Mouse (Mus musculus) limb, embryonic 10.5 days (tissue): ENCODE data around the gene Cct3. TPM values are rescaled to one million over a fixed set of nuclear protein-coding genes. Genes with fewer than 3 reads are reported as not detected.

Experiments
- polyA plus RNA-seq: library from polyadenylated mRNA; unstranded; fragments of >200 nt; fragmentation: Nextera tagmentation; extraction: Ambion mirVana; gene quantifications from 2 replicates; pipeline ENCODE4 v1.2.1, GENCODE M21; 2016

Gene Cct3
- polyA plus RNA-seq, 1 experiment from 2014 or later: 834 TPM

Other genes with a start within 250 kb of the Cct3 start
- gene Naxe, start 238.6 kb upstream of the Cct3 start, polyA plus RNA-seq: 132 and 148 TPM in 2 replicates
- gene Ttc24, start 218.8 kb upstream of the Cct3 start, polyA plus RNA-seq: not detected in 2 replicates
- 23.1 and 26.7 TPM in 2 replicates for gene Iqgap3, start 215.1 kb upstream of the Cct3 start, polyA plus RNA-seq
- gene Mef2d, start 154.7 kb upstream of the Cct3 start, polyA plus RNA-seq: 12.3 and 14.0 TPM in 2 replicates
- gene Rhbg, start 42.4 kb upstream of the Cct3 start, polyA plus RNA-seq: 0.18 and 0.34 TPM in 2 replicates
- gene Gm38392, start 9.9 kb upstream of the Cct3 start, polyA plus RNA-seq: 0.26 TPM in 1 of 2 replicates, not detected in the other
- 14.0 and 15.4 TPM in 2 replicates for gene Tsacc, start 117 bp upstream of the Cct3 start, polyA plus RNA-seq
- gene Glmp, start 27.9 kb downstream of the Cct3 start, polyA plus RNA-seq: 138 and 142 TPM in 2 replicates
- 2.9 and 3.3 TPM in 2 replicates for gene Tmem79, start 39.0 kb downstream of the Cct3 start, polyA plus RNA-seq
- 94.1 and 94.8 TPM in 2 replicates for gene Smg5, start 39.1 kb downstream of the Cct3 start, polyA plus RNA-seq
- 0.83 and 1.6 TPM in 2 replicates for gene Paqr6, start 67.5 kb downstream of the Cct3 start, polyA plus RNA-seq
- gene Bglap3, start 75.6 kb downstream of the Cct3 start, polyA plus RNA-seq: 0.09 and 0.11 TPM in 2 replicates
- not detected in 2 replicates for gene Bglap2, start 81.6 kb downstream of the Cct3 start, polyA plus RNA-seq
- gene Bglap, start 87.3 kb downstream of the Cct3 start, polyA plus RNA-seq: 0.79 TPM in 1 of 2 replicates, not detected in the other
- 197 and 220 TPM in 2 replicates for gene Pmf1, start 113.2 kb downstream of the Cct3 start, polyA plus RNA-seq
- gene Slc25a44, start 128.0 kb downstream of the Cct3 start, polyA plus RNA-seq: 16.7 and 18.0 TPM in 2 replicates
- gene Sema4a, start 164.1 kb downstream of the Cct3 start, polyA plus RNA-seq: 4.7 and 6.7 TPM in 2 replicates
- 9.2 and 14.5 TPM in 2 replicates for gene Lmna, start 212.8 kb downstream of the Cct3 start, polyA plus RNA-seq
- gene Mex3a, start 235.3 kb downstream of the Cct3 start, polyA plus RNA-seq: 28.9 and 34.8 TPM in 2 replicates